Mouse (Mus musculus) embryonic fibroblast, embryonic 13.5 days (primary cell): ENCODE data around the gene Dbnl.

Experiments
- CTCF ChIP-seq: IDR thresholded peaks from 2 replicates; pipeline ENCODE4 v1.5.1; 2011; ENCODE audit warnings: mild to moderate bottlenecking, control low read depth, low read length, moderate library complexity, borderline replicate concordance; ENCODE audit not compliant: insufficient read depth
- POLR2A ChIP-seq: IDR thresholded peaks from 2 replicates; pipeline ENCODE4 v1.6.1; 2011; ENCODE audit warnings: low read depth, mild to moderate bottlenecking, control low read depth, low read length, moderate library complexity

DNA sequence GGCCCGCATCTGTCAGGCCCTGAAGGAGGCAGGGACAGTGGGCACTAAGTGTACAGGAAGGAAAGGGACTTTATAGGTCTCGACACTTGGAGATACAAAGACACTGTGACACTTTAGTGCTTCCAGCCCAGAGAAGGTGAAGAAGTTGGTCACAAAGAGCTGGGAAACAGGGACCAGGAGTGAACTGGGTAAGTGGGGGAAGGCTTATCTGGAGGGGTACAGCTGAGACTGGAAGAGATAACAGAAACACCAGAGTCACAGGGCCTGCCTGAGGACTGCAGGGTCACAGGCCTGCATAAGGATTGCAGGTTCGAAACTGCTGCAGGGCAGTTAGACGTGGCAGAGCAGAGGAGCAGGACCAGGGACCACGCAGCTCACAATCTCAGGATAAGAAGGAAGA lies 39.6 kb downstream of the Dbnl start:
- TF ChIP-seq CTCF (no peak), POLR2A (no peak)
